Mouse (Mus musculus) lung, embryonic 14.5 days (tissue): ENCODE results near the gene Dnajc30. TPM values are rescaled to one million over a fixed set of nuclear protein-coding genes. Genes with fewer than 3 reads are reported as not detected.

ENCODE experiments used
- ATAC-seq: fragments of 200-750 bp; cut with Nextera tagmentation; 2 replicates; pipeline ENCODE4 v1.8.0; 2017; ENCODE audit warnings: mild to moderate bottlenecking, moderate TSS enrichment, moderate library complexity; ENCODE audit not compliant: insufficient read depth
- DNase-seq: peaks from one replicate; pipeline ENCODE4 v3.0.0-alpha.2; 2015
- H3K27ac ChIP-seq: fragments of 300-500 bp; sonication (generic); 2 replicates; pipeline ENCODE4 v1.5.1; 2014; ENCODE audit warnings: low read depth, mild to moderate bottlenecking, moderate library complexity
- H3K27me3 ChIP-seq: fragments of 300-500 bp; sonication (generic); 2 replicates; pipeline ENCODE4 v1.6.1; 2014; ENCODE audit warnings: low read length, control low read depth; ENCODE audit not compliant: insufficient read depth
- H3K36me3 ChIP-seq: fragments of 300-500 bp; sonication (generic); 2 replicates; pipeline ENCODE4 v1.6.1; 2014; ENCODE audit warnings: control low read depth; ENCODE audit not compliant: insufficient read depth
- H3K4me1 ChIP-seq: fragments of 300-500 bp; sonication (generic); 2 replicates; pipeline ENCODE4 v1.6.1; 2014; ENCODE audit warnings: antibody characterized with exemption, control low read depth; ENCODE audit not compliant: insufficient read depth
- H3K4me2 ChIP-seq: fragments of 300-500 bp; sonication (generic); 2 replicates; pipeline ENCODE4 v1.6.1; 2014; ENCODE audit warnings: mild to moderate bottlenecking
- H3K4me3 ChIP-seq: fragments of 300-500 bp; sonication (generic); 2 replicates; pipeline ENCODE4 v1.5.1; 2014; ENCODE audit warnings: low read depth, low read length
- H3K9ac ChIP-seq: fragments of 300-500 bp; sonication (generic); 2 replicates; pipeline ENCODE4 v1.6.1; 2014
- H3K9me3 ChIP-seq: fragments of 300-500 bp; sonication (generic); 2 replicates; pipeline ENCODE4 v1.6.1; 2016; ENCODE audit warnings: low read depth, low read length, control low read depth
- CTCF ChIP-seq: IDR thresholded peaks from 2 replicates; pipeline ENCODE4 v1.5.1; 2016; ENCODE audit warnings: antibody characterized with exemption, low read depth
- WGBS: fragments of 180-500 bp; shearing (Covaris S2); extraction: QIAGEN DNeasy Blood & Tissue Kit; methylation state at CpG from one replicate; pipeline ENCODE4 v1.1.7; 2014; 5-methylcytosine and 5-hydroxymethylcytosine counted together
- polyA plus RNA-seq: library from polyadenylated mRNA; unstranded; fragments of >200 nt; fragmentation: Nextera tagmentation; extraction: Ambion mirVana; gene quantifications from 2 replicates; pipeline ENCODE4 v1.2.1, GENCODE M21; 2014

Gene Dnajc30
- 31.9 and 33.2 TPM in 2 replicates for polyA plus RNA-seq

GRCm38 (mm10) chr5:135063629-135064381, at the start of gene Dnajc30:
Dnajc30 (plus strand) TSS chr5:135064202.
- H3K36me3 ChIP-seq: peaks cover 35% of the 10 kb centered on the region
- H3K27ac ChIP-seq: no peak within 1 kb of the TSS; the same call in 1 of the 2 replicates
- no peaks in the 10 kb centered on the region for H3K27me3 ChIP-seq
- H3K4me2 ChIP-seq: peak within 1 kb of the TSS; percentile 90
- 0 out of 2 replicates have a peak, but pooled peaks cover 8% of the 10 kb centered on the region for H3K4me1 ChIP-seq
- H3K9me3 ChIP-seq: no peaks in the 10 kb centered on the region
- peak; percentile 97 for ATAC-seq
- H3K9ac ChIP-seq: peak within 1 kb of the TSS; percentile 81
- peak within 1 kb of the TSS; percentile 97 for H3K4me3 ChIP-seq
- peak; percentile 100 for DNase-seq
- under 1% methylated on average over 52 of the region's 52 CpGs for WGBS
- no peak for TF ChIP-seq CTCF

- ATAC-seq (peak; percentile 20; the same call in 1 of the 2 replicates), DNase-seq (peak; percentile 92)
- no peaks in the 10 kb centered on the region for H3K36me3 ChIP-seq
- no peaks in the 10 kb centered on the region for H3K9me3 ChIP-seq
- H3K4me1 ChIP-seq: peaks cover 17% of the 10 kb centered on the region
- H3K4me2 ChIP-seq: no peak overlapping the region
- TF ChIP-seq CTCF: peak; percentile 98
- 13% methylated on average over 7 of the region's 7 CpGs for WGBS
- no peaks in the 10 kb centered on the region for H3K27me3 ChIP-seq
- no peak overlapping the region for H3K9ac ChIP-seq
- no peak overlapping the region for H3K4me3 ChIP-seq
- no peak overlapping the region for H3K27ac ChIP-seq
These were observed 48.5 kb upstream of the Dnajc30 start for GRCm38 (mm10) chr5:135015497-135015896.

- Histone ChIP-seq H3K9ac (no peak overlapping the region), H3K4me3 (no peak overlapping the region), H3K4me1 (peaks cover 10% of the 10 kb centered on the region; the same call in 1 of the 2 replicates), H3K27ac (no peak overlapping the region), H3K36me3 (no peaks in the 10 kb centered on the region), H3K9me3 (no peaks in the 10 kb centered on the region), H3K4me2 (no peak overlapping the region), H3K27me3 (no peaks in the 10 kb centered on the region)
- DNase-seq: no peak
- ATAC-seq: no peak
- TF ChIP-seq CTCF: peak; percentile 24
- 35% methylated on average over 4 of the region's 4 CpGs for WGBS
These were observed 47.7 kb upstream of the Dnajc30 start for GRCm38 (mm10) chr5:135016224-135016759.

- H3K9me3 ChIP-seq: no peaks in the 10 kb centered on the region
- peaks cover 18% of the 10 kb centered on the region for H3K4me1 ChIP-seq
- no peak overlapping the region for H3K4me2 ChIP-seq
- TF ChIP-seq CTCF: no peak
- no peak overlapping the region for H3K4me3 ChIP-seq
- ATAC-seq (0 out of 2 replicates have a peak, but pooled peaks have one; percentile 21), DNase-seq (peak; percentile 79)
- WGBS: 24% methylated on average over 6 of the region's 6 CpGs
- peak overlapping the region; percentile 50; the same call in 1 of the 2 replicates for H3K27ac ChIP-seq
- H3K36me3 ChIP-seq: no peaks in the 10 kb centered on the region
- no peak overlapping the region for H3K9ac ChIP-seq
- H3K27me3 ChIP-seq: no peaks in the 10 kb centered on the region
These were observed 42.2 kb upstream of the Dnajc30 start for GRCm38 (mm10) chr5:135021814-135022213.

- Histone ChIP-seq H3K4me2 (peak within 1 kb of the TSS; percentile 74), H3K27ac (peak within 1 kb of the TSS; percentile 50; the same call in 1 of the 2 replicates), H3K4me1 (peaks cover 22% of the 10 kb centered on the region), H3K27me3 (no peaks in the 10 kb centered on the region), H3K9me3 (no peaks in the 10 kb centered on the region), H3K9ac (peak within 1 kb of the TSS; percentile 64), H3K36me3 (no peaks in the 10 kb centered on the region), H3K4me3 (peak within 1 kb of the TSS; percentile 60)
- peak; percentile 91 for ATAC-seq
- under 1% methylated on average over 61 of the region's 61 CpGs for WGBS
- DNase-seq: peak; percentile 98
- no peak for TF ChIP-seq CTCF
These were observed 40.4 kb upstream of the Dnajc30 start, which contains the start of gene Stx1a for GRCm38 (mm10) chr5:135023344-135024173. Stx1a (plus strand) TSS chr5:135023482.

GRCm38 (mm10) chr5:135024665-135025224, 39.3 kb upstream of the Dnajc30 start:
- no peak for TF ChIP-seq CTCF
- peak overlapping the region; percentile 74 for H3K4me2 ChIP-seq
- peaks cover 32% of the 10 kb centered on the region for H3K4me1 ChIP-seq
- WGBS: 20% methylated on average over 11 of the region's 11 CpGs
- H3K27ac ChIP-seq: peak overlapping the region; percentile 1; the same call in 1 of the 2 replicates
- peak; percentile 83 for DNase-seq
- no peak for ATAC-seq
- H3K36me3 ChIP-seq: no peaks in the 10 kb centered on the region
- peak overlapping the region; percentile 60 for H3K4me3 ChIP-seq
- H3K9ac ChIP-seq: peak overlapping the region; percentile 64; the same call in 1 of the 2 replicates
- no peaks in the 10 kb centered on the region for H3K9me3 ChIP-seq
- no peaks in the 10 kb centered on the region for H3K27me3 ChIP-seq
